Mouse (Mus musculus): ENCODE results near the gene Tcte3. TPM values are rescaled to one million over a fixed set of nuclear protein-coding genes. Genes with fewer than 3 reads are reported as not detected.
"Not testable (repeated sequence)": the region's sequence is repeated elsewhere in the genome, so short reads cannot be mapped to it uniquely, and the experiment has no call there.

Gene Tcte3
- total and polyA plus RNA-seq, 2 experiments from 2014 or later, result not detected

DNA sequence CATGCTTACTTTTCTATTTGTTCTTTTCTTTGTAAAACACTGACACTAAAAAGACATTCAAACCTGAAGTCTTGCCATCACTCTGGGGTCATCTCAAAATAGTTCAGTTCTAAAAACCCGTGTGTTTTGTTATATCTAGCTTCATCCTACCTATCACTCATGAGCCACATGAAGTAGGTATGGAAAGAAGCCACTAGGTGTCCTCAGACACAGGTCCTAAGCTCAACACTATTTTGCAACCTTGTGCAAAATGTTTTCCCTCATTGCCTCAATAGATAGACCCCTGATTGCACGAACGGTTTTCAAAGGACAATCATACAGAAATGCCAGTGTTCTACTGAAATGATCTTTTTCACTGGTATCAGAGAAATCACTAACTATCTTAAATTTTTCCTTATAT is 32.2 kb downstream of the Tcte3 start:
- H3K36me3 ChIP-seq (ENCODE audit: insufficient read depth, low read length); H3K27me3 ChIP-seq (ENCODE audit: insufficient read depth, low read length); H3K9ac ChIP-seq (replicated peaks; ENCODE audit: low read length, poor library complexity, severe bottlenecking); H3K9me3 ChIP-seq (ENCODE audit: low read length); DNase-seq (ENCODE audit: low spot score); H3K27ac ChIP-seq (ENCODE audit: low read depth, low read length); H3K4me1 ChIP-seq (ENCODE audit: insufficient read depth, low read length); H3K4me2 ChIP-seq (ENCODE audit: low read depth, low read length, poor library complexity, severe bottlenecking); ATAC-seq (ENCODE audit: low FRiP score); H3K4me3 ChIP-seq (ENCODE audit: low read depth, low read length): not testable (repeated sequence)
- no CpG with 5 or more reads among the region's 3 CpGs for whole genome bisulfite sequencing

DNA sequence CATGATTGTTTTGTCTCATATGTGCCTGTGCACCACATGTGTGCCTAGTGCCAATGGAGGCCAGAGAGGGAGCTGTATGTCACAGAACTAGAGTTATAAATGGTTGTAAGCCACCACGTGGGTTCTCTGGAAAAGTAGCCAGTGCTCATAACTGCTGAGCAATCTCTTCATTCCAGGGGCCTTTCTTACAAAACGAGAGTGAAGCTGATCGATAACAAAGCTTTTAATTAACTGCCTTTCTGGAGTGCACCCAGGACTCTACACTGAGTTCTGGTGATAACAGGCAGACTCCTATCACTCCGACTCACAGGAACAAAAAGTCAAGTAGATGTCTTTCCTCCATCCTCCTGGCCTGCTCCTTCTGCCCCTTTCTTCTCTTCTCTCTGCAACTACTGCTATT is 41.2 kb downstream of the Tcte3 start:
- not testable (repeated sequence) for H3K4me3 ChIP-seq (ENCODE audit: low read depth, low read length); H3K9ac ChIP-seq (replicated peaks; ENCODE audit: low read length, poor library complexity, severe bottlenecking); H3K27ac ChIP-seq (ENCODE audit: low read depth, low read length); H3K9me3 ChIP-seq (ENCODE audit: low read length); H3K4me2 ChIP-seq (ENCODE audit: low read depth, low read length, poor library complexity, severe bottlenecking); ATAC-seq (ENCODE audit: low FRiP score); H3K36me3 ChIP-seq (ENCODE audit: insufficient read depth, low read length); H3K27me3 ChIP-seq (ENCODE audit: insufficient read depth, low read length); H3K4me1 ChIP-seq (ENCODE audit: insufficient read depth, low read length); DNase-seq (ENCODE audit: low spot score)
- WGBS, result no CpG with 5 or more reads among the region's 4 CpGs

DNA sequence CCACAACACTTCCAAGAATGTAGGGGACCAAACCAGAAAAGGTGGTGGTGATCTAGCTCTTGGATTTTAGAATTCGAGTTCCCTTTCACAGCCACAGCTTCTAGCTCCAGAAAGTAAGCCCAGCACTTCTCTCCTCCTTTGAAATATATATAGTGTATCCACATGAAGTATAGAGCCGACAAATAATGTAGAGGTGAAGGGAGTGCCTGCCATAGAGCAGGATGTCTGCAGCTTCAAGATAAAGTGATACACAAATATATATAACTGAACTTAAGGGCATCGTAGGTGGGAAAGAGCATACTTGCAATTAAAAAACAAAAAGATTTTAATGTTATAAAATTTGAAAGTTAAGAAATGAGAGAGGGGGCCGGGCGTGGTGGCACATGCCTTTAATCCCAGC is 47.1 kb downstream of the Tcte3 start:
- not testable (repeated sequence) for H3K4me2 ChIP-seq (ENCODE audit: low read depth, low read length, poor library complexity, severe bottlenecking); H3K9me3 ChIP-seq (ENCODE audit: low read length); H3K36me3 ChIP-seq (ENCODE audit: insufficient read depth, low read length); DNase-seq (ENCODE audit: low spot score); H3K27ac ChIP-seq (ENCODE audit: low read depth, low read length); H3K4me3 ChIP-seq (ENCODE audit: low read depth, low read length); H3K9ac ChIP-seq (replicated peaks; ENCODE audit: low read length, poor library complexity, severe bottlenecking); H3K27me3 ChIP-seq (ENCODE audit: insufficient read depth, low read length); ATAC-seq (ENCODE audit: low FRiP score); H3K4me1 ChIP-seq (ENCODE audit: insufficient read depth, low read length)
- WGBS, result no CpG with 5 or more reads among the region's 5 CpGs

GRCm38 (mm10) chr17:14993139-14993832 is 48.0 kb downstream of the Tcte3 start:
- DNase-seq (ENCODE audit: low spot score); H3K9me3 ChIP-seq (ENCODE audit: low read length); H3K27me3 ChIP-seq (ENCODE audit: insufficient read depth, low read length); H3K36me3 ChIP-seq (ENCODE audit: insufficient read depth, low read length); H3K4me3 ChIP-seq (ENCODE audit: low read depth, low read length); H3K27ac ChIP-seq (ENCODE audit: low read depth, low read length); H3K9ac ChIP-seq (replicated peaks; ENCODE audit: low read length, poor library complexity, severe bottlenecking); H3K4me2 ChIP-seq (ENCODE audit: low read depth, low read length, poor library complexity, severe bottlenecking); H3K4me1 ChIP-seq (ENCODE audit: insufficient read depth, low read length): not testable (repeated sequence)
- whole genome bisulfite sequencing, result no CpG with 5 or more reads among the region's 47 CpGs
- ATAC-seq (ENCODE audit: low FRiP score), result peak; percentile 89

DNA sequence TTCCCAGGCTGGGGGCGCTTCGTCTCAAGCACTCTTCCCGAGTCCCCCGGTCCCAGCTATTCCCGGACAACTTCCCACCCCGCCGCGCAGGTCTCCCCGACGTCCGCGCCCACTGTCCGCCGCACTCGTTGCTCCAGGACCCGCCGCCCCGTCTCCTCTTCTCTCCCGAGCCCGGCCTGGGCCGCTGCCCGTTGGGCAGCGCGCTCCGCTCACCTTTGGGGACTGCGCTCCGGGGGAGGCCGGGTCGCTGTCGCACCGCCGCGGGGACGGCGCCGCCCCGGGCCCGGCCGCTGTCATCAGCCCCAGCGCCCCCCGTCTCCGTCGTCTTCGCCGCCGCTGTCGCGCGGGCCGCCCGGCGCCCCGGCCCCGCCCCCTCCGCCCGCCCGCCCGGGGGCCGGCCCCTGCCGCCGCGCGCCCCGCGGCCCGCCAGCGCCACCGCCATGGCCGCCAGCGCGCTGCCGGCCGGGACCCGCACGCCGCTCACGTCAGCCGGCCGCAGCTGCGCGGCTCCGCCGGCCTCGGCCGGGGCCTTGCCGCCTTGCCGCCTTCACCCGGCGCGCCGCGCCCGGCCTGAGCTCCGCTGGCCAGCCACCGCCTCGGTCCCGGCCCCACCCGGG is 48.7 kb downstream of the Tcte3 start:
- H3K4me2 ChIP-seq (ENCODE audit: low read depth, low read length, poor library complexity, severe bottlenecking); H3K4me3 ChIP-seq (ENCODE audit: low read depth, low read length); DNase-seq (ENCODE audit: low spot score); H3K4me1 ChIP-seq (ENCODE audit: insufficient read depth, low read length); H3K36me3 ChIP-seq (ENCODE audit: insufficient read depth, low read length); H3K27ac ChIP-seq (ENCODE audit: low read depth, low read length); H3K27me3 ChIP-seq (ENCODE audit: insufficient read depth, low read length); H3K9me3 ChIP-seq (ENCODE audit: low read length); H3K9ac ChIP-seq (replicated peaks; ENCODE audit: low read length, poor library complexity, severe bottlenecking): not testable (repeated sequence)
- no CpG with 5 or more reads among the region's 98 CpGs for WGBS
- ATAC-seq (ENCODE audit: low FRiP score), result peak; percentile 80

- H3K27me3 ChIP-seq (ENCODE audit: insufficient read depth, low read length); H3K4me3 ChIP-seq (ENCODE audit: low read depth, low read length); H3K36me3 ChIP-seq (ENCODE audit: insufficient read depth, low read length); ATAC-seq (ENCODE audit: low FRiP score); H3K9me3 ChIP-seq (ENCODE audit: low read length); H3K4me1 ChIP-seq (ENCODE audit: insufficient read depth, low read length); DNase-seq (ENCODE audit: low spot score); H3K9ac ChIP-seq (replicated peaks; ENCODE audit: low read length, poor library complexity, severe bottlenecking); H3K4me2 ChIP-seq (ENCODE audit: low read depth, low read length, poor library complexity, severe bottlenecking); H3K27ac ChIP-seq (ENCODE audit: low read depth, low read length): not testable (repeated sequence)
- 73% methylated on average over 4 of the region's 5 CpGs for WGBS
Measured at GRCm38 (mm10) chr17:14990116-14990702, 51.1 kb downstream of the Tcte3 start.

DNA sequence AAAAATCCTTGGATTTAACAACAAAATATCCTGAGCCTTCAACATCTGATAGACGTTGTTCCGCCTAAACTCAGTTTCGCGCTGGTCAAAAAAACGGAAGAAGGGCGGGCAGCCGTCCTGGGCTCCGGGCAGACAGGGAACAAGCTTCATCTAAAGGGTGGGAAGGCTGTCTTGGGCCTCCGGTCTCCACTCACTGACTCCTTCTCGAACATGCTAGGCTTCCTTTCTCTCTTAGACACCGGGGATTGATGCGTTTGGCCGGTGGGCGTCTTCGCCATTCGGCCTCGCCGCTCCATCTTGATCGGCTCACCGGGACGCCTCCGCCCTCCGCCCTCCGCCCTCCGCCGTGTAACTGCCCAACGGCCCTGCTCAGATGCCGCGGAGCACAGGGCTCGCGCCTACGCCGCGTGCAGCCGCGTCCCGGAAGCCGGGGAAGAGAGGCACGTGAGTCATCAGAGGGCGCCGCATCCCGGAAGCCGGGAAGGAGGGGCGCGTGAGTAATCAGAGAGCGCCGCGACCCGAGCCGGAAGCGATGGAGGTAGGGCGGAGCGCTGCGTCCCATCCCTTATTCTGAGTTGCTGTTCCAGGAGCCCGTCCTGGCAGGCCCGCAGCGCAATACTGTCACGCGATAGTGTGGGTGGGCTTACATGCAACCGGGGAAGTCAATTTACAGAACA is 62.8 kb downstream of the Tcte3 start, which contains the start of the genes 9030025P20Rik and Gm3417:
TSS of gene 9030025P20Rik (plus strand) at position 107 of the 677 bp plus-strand sequence.
TSS of gene Gm3417 (minus strand) at position 429 of the 677 bp plus-strand sequence.
- peak; percentile 98 for ATAC-seq (ENCODE audit: low FRiP score)
- not testable (repeated sequence) for H3K27me3 ChIP-seq (ENCODE audit: insufficient read depth, low read length); H3K4me3 ChIP-seq (ENCODE audit: low read depth, low read length); H3K36me3 ChIP-seq (ENCODE audit: insufficient read depth, low read length); H3K4me2 ChIP-seq (ENCODE audit: low read depth, low read length, poor library complexity, severe bottlenecking); H3K9ac ChIP-seq (replicated peaks; ENCODE audit: low read length, poor library complexity, severe bottlenecking); DNase-seq (ENCODE audit: low spot score); H3K9me3 ChIP-seq (ENCODE audit: low read length); H3K4me1 ChIP-seq (ENCODE audit: insufficient read depth, low read length); H3K27ac ChIP-seq (ENCODE audit: low read depth, low read length)
- WGBS, result no CpG with 5 or more reads among the region's 60 CpGs

- ATAC-seq (ENCODE audit: low FRiP score); H3K9me3 ChIP-seq (ENCODE audit: low read length); H3K27me3 ChIP-seq (ENCODE audit: insufficient read depth, low read length); H3K9ac ChIP-seq (replicated peaks; ENCODE audit: low read length, poor library complexity, severe bottlenecking); H3K36me3 ChIP-seq (ENCODE audit: insufficient read depth, low read length); H3K4me1 ChIP-seq (ENCODE audit: insufficient read depth, low read length); H3K27ac ChIP-seq (ENCODE audit: low read depth, low read length); H3K4me3 ChIP-seq (ENCODE audit: low read depth, low read length); DNase-seq (ENCODE audit: low spot score); H3K4me2 ChIP-seq (ENCODE audit: low read depth, low read length, poor library complexity, severe bottlenecking): not testable (repeated sequence)
- 3% methylated on average over 4 of the region's 7 CpGs for WGBS
Measured at GRCm38 (mm10) chr17:14977718-14978361, 63.4 kb downstream of the Tcte3 start.

Data from midbrain, postnatal 0 days (tissue).